Mouse (Mus musculus): Measurements from ENCODE around the gene Chpt1.

Chpt1 gene

GRCm38 (mm10) chr10:88407875-88408631, 95.8 kb downstream of the Chpt1 start:
- intact Hi-C loops (cut with DNase I), result no loop called here

GRCm38 (mm10) chr10:88405812-88406211, 98.1 kb downstream of the Chpt1 start:
- intact Hi-C loops (cut with DNase I), result no loop called here

DNA sequence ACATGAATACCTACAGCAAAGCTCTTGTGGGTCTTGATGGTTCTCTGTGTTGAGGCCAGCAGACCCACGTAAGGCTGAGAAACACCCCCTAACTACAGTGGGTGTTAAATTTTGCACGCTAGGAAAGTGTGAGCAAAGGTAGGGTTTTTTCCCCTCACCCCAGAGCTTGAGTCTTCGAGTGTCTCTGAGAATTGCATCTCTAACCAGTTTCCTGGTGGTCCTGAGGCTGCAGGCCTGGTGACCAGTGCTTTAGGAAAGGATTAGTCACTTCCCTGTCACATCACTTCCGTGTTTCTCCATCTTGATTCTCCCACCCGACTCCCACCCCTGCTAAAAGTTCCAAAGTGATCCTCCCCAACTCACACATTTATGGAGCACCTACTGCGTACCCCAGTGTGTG, 99.7 kb downstream of the Chpt1 start:
- intact Hi-C loops (cut with DNase I), result no loop called here

DNA sequence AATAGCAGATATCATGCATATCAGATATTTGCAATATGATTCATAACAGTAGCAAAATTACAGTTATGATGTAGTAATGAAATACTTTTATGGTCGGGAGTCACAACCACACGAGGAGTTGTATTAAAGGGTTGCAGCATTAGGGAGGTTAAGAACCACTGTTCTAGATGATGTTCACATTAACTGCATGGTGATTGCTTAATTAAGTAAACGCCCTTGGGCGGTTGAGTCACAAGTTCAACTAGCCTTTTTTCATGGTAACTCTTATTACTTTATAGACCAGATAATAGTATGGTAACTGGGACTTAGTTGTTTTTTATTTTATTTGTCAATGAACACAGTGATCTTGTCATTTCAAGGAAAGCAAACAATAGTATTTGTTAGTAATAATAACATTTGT, 100.9 kb downstream of the Chpt1 start:
- intact Hi-C loops (cut with DNase I), result no loop called here

Data from adrenal gland (tissue).